Mouse (Mus musculus) lung, postnatal 25 days (tissue): ENCODE measurements at regions not wholly inside any gene's neighbourhood (a gene's known extent, or its start where the extent isn't known, plus 50 kb on each side); places are given as distances from the start of the nearest gene placed in this dataset.
A peak's percentile ranks its signal among the peaks of the same experiment; 100 is the strongest.

ENCODE experiments used
- DNase-seq: peaks from one replicate; pipeline ENCODE4 v3.0.0; 2022; ENCODE audit warnings: low spot score

- DNase-seq, result no peak
Measured at GRCm38 (mm10) chr3:39234921-39235320, 348.2 kb downstream of the Fat4 start.

- DNase-seq, result no peak
Measured at GRCm38 (mm10) chr3:39248712-39249111, 362.0 kb downstream of the Fat4 start.

- DNase-seq, result no peak
Measured at GRCm38 (mm10) chr3:39249224-39249892, 362.6 kb downstream of the Fat4 start.

- DNase-seq, result no peak
Measured at GRCm38 (mm10) chr3:39253076-39253475, 366.3 kb downstream of the Fat4 start.

- DNase-seq, result no peak
Measured at GRCm38 (mm10) chr3:39264671-39265430, 378.1 kb downstream of the Fat4 start.

- DNase-seq, result no peak
Measured at GRCm38 (mm10) chr3:39265606-39266005, 378.9 kb downstream of the Fat4 start.

- DNase-seq, result no peak
Measured at GRCm38 (mm10) chr3:39269388-39269787, 382.6 kb downstream of the Fat4 start.

GRCm38 (mm10) chr3:39272616-39273015 is 385.9 kb downstream of the Fat4 start:
- DNase-seq, result no peak

- no peak for DNase-seq
Measured at GRCm38 (mm10) chr3:39276897-39277296, 390.2 kb downstream of the Fat4 start.

GRCm38 (mm10) chr3:39277310-39277709 is 390.6 kb downstream of the Fat4 start:
- no peak for DNase-seq

- DNase-seq, result no peak
Measured at GRCm38 (mm10) chr3:39295255-39295654, 408.5 kb downstream of the Fat4 start.

- DNase-seq, result no peak
Measured at GRCm38 (mm10) chr3:39296257-39296656, 409.5 kb downstream of the Fat4 start.

- DNase-seq, result no peak
Measured at GRCm38 (mm10) chr3:39309487-39309886, 422.7 kb downstream of the Fat4 start.

GRCm38 (mm10) chr3:39313563-39313962 is 426.8 kb downstream of the Fat4 start:
- no peak for DNase-seq

GRCm38 (mm10) chr3:39320851-39321250 is 434.1 kb downstream of the Fat4 start:
- DNase-seq, result no peak

- DNase-seq, result no peak
Measured at GRCm38 (mm10) chr3:39322225-39322624, 435.5 kb downstream of the Fat4 start.

- DNase-seq, result no peak
Measured at GRCm38 (mm10) chr3:39335612-39336230, 449.0 kb downstream of the Fat4 start.

GRCm38 (mm10) chr3:39341161-39341687 is 454.5 kb downstream of the Fat4 start:
- no peak for DNase-seq

GRCm38 (mm10) chr3:39344078-39344477 is 457.3 kb downstream of the Fat4 start:
- no peak for DNase-seq

GRCm38 (mm10) chr3:39347578-39347977 is 460.8 kb downstream of the Fat4 start:
- no peak for DNase-seq

GRCm38 (mm10) chr3:39357012-39357411 is 470.3 kb downstream of the Fat4 start:
- no peak for DNase-seq

GRCm38 (mm10) chr3:39360278-39360677 is 473.5 kb downstream of the Fat4 start:
- DNase-seq, result no peak

GRCm38 (mm10) chr3:39370926-39371325 is 484.2 kb downstream of the Fat4 start:
- DNase-seq, result peak; percentile 6
